Comparison of ENCODE assay signal across 16 mouse cellular contexts in the genomic region with DNA sequence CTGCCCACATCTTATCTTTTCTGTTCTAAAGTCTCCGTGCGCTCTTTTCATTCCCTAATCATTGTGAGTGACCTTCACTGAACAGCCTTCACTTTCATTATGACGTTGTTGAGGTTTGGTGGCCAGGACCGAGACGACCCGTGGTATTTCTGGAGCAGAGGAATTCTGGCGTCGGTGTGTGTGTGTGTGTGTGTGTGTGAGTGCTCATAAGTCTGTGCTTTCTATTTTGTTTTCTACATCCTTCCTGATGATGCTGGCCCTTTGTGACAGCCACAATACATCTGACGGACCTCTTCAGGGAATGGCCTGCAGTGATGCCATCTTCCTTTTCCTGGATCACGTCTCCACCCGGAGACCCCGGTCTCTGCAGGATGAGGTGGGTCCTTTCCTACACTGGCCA. TPM values are rescaled to one million over a fixed set of nuclear protein-coding genes. Genes with fewer than 3 reads are reported as not detected.
DNase-seq lines count a peak whose midpoint lies in the region; ATAC-seq and TF ChIP-seq lines count a peak whose summit lies in the region.
"Had no signal": no experiment of that assay in that cellular context is flagged by ENCODE, and none has a peak within 500 bp of the region (broad histone marks: within the 10 kb centered on the region; RNA-seq: fewer than 3 reads in every experiment).

No protein-coding gene starts in this region.

- H3K9ac ChIP-seq in heart, embryonic 11.5 days (ENCODE audit: low read depth, low read length): no peak overlapping the region
- no peak overlapping the region for H3K9ac ChIP-seq in lung, postnatal 0 days (replicated peaks; ENCODE audit: low read depth)
- H3K9ac ChIP-seq: forebrain, embryonic 15.5 days; midbrain, embryonic 15.5 days; stomach, embryonic 15.5 days had no signal

- H3K27ac ChIP-seq in heart, embryonic 11.5 days (ENCODE audit: low read depth, low read length): no peak overlapping the region
- peak overlapping the region; percentile 57 for H3K27ac ChIP-seq in lung, postnatal 0 days (ENCODE audit: low read length)
- H3K27ac ChIP-seq: forebrain, embryonic 15.5 days; hindbrain, embryonic 10.5 days; midbrain, embryonic 15.5 days; stomach, embryonic 15.5 days had no signal

- DNase-seq in heart, adult 11 months: peak; percentile 92
- DNase-seq in kidney, postnatal 25 days: peak; percentile 36 to 52
- DNase-seq in kidney, adult 11 months: no peak
- peak; percentile 30 for DNase-seq in adrenal gland, postnatal 25 days
- peak; percentile 46 for DNase-seq in lung, postnatal 0 days (ENCODE audit: low spot score)
- DNase-seq in gastrocnemius, postnatal 36 days: no peak
- no peak for DNase-seq in cerebellum, adult 11-12 months
- DNase-seq: cerebellum, adult 8-10 months; liver; thymus, postnatal 25 days had no signal

- H3K4me2 ChIP-seq in heart, embryonic 11.5 days: no peak overlapping the region
- H3K4me2 ChIP-seq in lung, postnatal 0 days (replicated peaks; ENCODE audit: low read depth, low read length): no peak overlapping the region
- H3K4me2 ChIP-seq: forebrain, embryonic 15.5 days; midbrain, embryonic 15.5 days; stomach, embryonic 15.5 days had no signal

- TF ChIP-seq EP300 in lung, postnatal 0 days (IDR thresholded peaks at IDR 0.05): peak; percentile 92

- H3K36me3 ChIP-seq in heart, embryonic 11.5 days (ENCODE audit: control insufficient read depth, insufficient read depth, low read length): no peaks in the 10 kb centered on the region
- no peaks in the 10 kb centered on the region for H3K36me3 ChIP-seq in lung, postnatal 0 days (ENCODE audit: insufficient read depth, low read length)
- H3K36me3 ChIP-seq: forebrain, embryonic 15.5 days; hindbrain, embryonic 10.5 days; midbrain, embryonic 15.5 days; stomach, embryonic 15.5 days had no signal

- H3K4me1 ChIP-seq in heart, embryonic 11.5 days (ENCODE audit: control insufficient read depth, insufficient read depth, low read length): peaks cover 11% of the 10 kb centered on the region
- H3K4me1 ChIP-seq in lung, postnatal 0 days (ENCODE audit: insufficient read depth, low read depth, low read length): peaks cover 4% of the 10 kb centered on the region; the same call in 1 of the 2 replicates
- H3K4me1 ChIP-seq: forebrain, embryonic 15.5 days had no signal

- H3K27me3 ChIP-seq in heart, embryonic 11.5 days (ENCODE audit: control insufficient read depth, insufficient read depth, low read length): no peaks in the 10 kb centered on the region
- no peaks in the 10 kb centered on the region for H3K27me3 ChIP-seq in lung, postnatal 0 days (replicated peaks; ENCODE audit: insufficient read depth, low read length)
- H3K27me3 ChIP-seq: forebrain, embryonic 15.5 days; midbrain, embryonic 15.5 days; stomach, embryonic 15.5 days had no signal

- H3K4me3 ChIP-seq in heart, embryonic 11.5 days (ENCODE audit: low read depth, low read length): no peak overlapping the region
- H3K4me3 ChIP-seq in lung, postnatal 0 days (ENCODE audit: low read depth, low read length): no peak overlapping the region
- H3K4me3 ChIP-seq: forebrain, embryonic 15.5 days; hindbrain, embryonic 10.5 days; midbrain, embryonic 15.5 days; stomach, embryonic 15.5 days had no signal

- intact Hi-C loops in gastrocnemius, postnatal 36 days (cut with DNase I): no loop called here

- WGBS in heart, embryonic 11.5 days (ENCODE audit: insufficient replicate concordance): 54% methylated on average over 12 of the region's 12 CpGs
- WGBS in lung, postnatal 0 days: 71% methylated on average over 12 of the region's 12 CpGs

- TF ChIP-seq CTCF in lung, postnatal 0 days (IDR thresholded peaks at IDR 0.05): no peak; the same call in 1 of the 2 replicates

- ATAC-seq in heart, embryonic 11.5 days (replicated peaks; ENCODE audit: insufficient number of reproducible peaks, low FRiP score, low TSS enrichment): no peak
- ATAC-seq in lung, postnatal 0 days: peak; percentile 54
- ATAC-seq: forebrain, embryonic 15.5 days; inflammation-experienced regulatory T-cells, adult 6 months; midbrain, embryonic 15.5 days had no signal

- H3K9me3 ChIP-seq in heart, embryonic 11.5 days (replicated peaks; ENCODE audit: control insufficient read depth, low read length): no peaks in the 10 kb centered on the region
- no peaks in the 10 kb centered on the region for H3K9me3 ChIP-seq in lung, postnatal 0 days (ENCODE audit: low read length)
- H3K9me3 ChIP-seq: forebrain, embryonic 15.5 days; hindbrain, embryonic 10.5 days; midbrain, embryonic 15.5 days; stomach, embryonic 15.5 days had no signal

RNA-seq across cellular contexts. Expression of gene Dusp6, which starts 11.6 kb away (rescaled TPM):
- 45.5 and 59.9 TPM in 2 replicates for polyA plus RNA-seq in heart, embryonic 11.5 days (2014; fragmentation: Nextera tagmentation; extraction: Ambion mirVana)
- 101 and 136 TPM in 2 replicates for total RNA-seq in adrenal gland, postnatal 25 days (2021)
- polyA plus RNA-seq in lung, postnatal 0 days (2015; fragmentation: Nextera tagmentation; extraction: Ambion mirVana): 49.7 and 63.2 TPM in 2 replicates
- 10 to 100 TPM; 16.4 to 17.4 TPM for total RNA-seq in gastrocnemius, postnatal 36 days (2021)

Comparison
In these comparisons a context has a peak if more than half of its experiments do, and no peak if none do; other contexts are left out.
1. DNase-seq: peak in heart, adult 11 months (single experiment), kidney, postnatal 25 days (2 of 2), adrenal gland, postnatal 25 days (single experiment) and lung, postnatal 0 days (single experiment); none in kidney, adult 11 months (single experiment), gastrocnemius, postnatal 36 days (0 of 2) and cerebellum, adult 11-12 months (single experiment).